Mouse (Mus musculus) forebrain, embryonic 16.5 days (tissue): Measurements from ENCODE around the gene 2410004B18Rik. TPM values are rescaled to one million over a fixed set of nuclear protein-coding genes. Genes with fewer than 3 reads are reported as not detected.

Source experiments
- ATAC-seq: fragments of 200-750 bp; cut with Nextera tagmentation; 2 replicates; pipeline ENCODE4 v1.8.0; 2017; ENCODE audit warnings: mild to moderate bottlenecking, moderate library complexity
- H3K27ac ChIP-seq: fragments of 300-500 bp; sonication (generic); 2 replicates; pipeline ENCODE4 v1.5.1; 2014; ENCODE audit warnings: low read length, control low read depth
- H3K27me3 ChIP-seq: fragments of 300-500 bp; sonication (generic); replicated peaks from 2 replicates; pipeline ENCODE4 v1.6.1; 2014; ENCODE audit warnings: low read length; ENCODE audit not compliant: control insufficient read depth, insufficient read depth
- H3K36me3 ChIP-seq: fragments of 300-500 bp; sonication (generic); 2 replicates; pipeline ENCODE4 v1.6.1; 2014; ENCODE audit not compliant: control insufficient read depth, insufficient read depth
- H3K4me1 ChIP-seq: fragments of 300-500 bp; sonication (generic); replicated peaks from 2 replicates; pipeline ENCODE4 v1.6.1; 2014; ENCODE audit warnings: low read length; ENCODE audit not compliant: control insufficient read depth, insufficient read depth
- H3K4me2 ChIP-seq: fragments of 300-500 bp; sonication (generic); 2 replicates; pipeline ENCODE4 v1.6.1; 2014; ENCODE audit warnings: mild to moderate bottlenecking, low read length, control low read depth
- H3K4me3 ChIP-seq: fragments of 300-500 bp; sonication (generic); replicated peaks from 2 replicates; pipeline ENCODE4 v1.5.1; 2014; ENCODE audit warnings: mild to moderate bottlenecking, low read length, control low read depth
- H3K9ac ChIP-seq: fragments of 300-500 bp; sonication (generic); replicated peaks from 2 replicates; pipeline ENCODE4 v1.6.1; 2014; ENCODE audit warnings: low read depth, low read length, control low read depth
- H3K9me3 ChIP-seq: fragments of 300-500 bp; sonication (generic); 2 replicates; pipeline ENCODE4 v1.6.1; 2016; ENCODE audit warnings: low read length; ENCODE audit not compliant: control insufficient read depth
- WGBS: fragments of 180-500 bp; shearing (Covaris S2); extraction: QIAGEN DNeasy Blood & Tissue Kit; methylation state at CpG from one replicate; pipeline ENCODE4 v1.1.7; 2014; 5-methylcytosine and 5-hydroxymethylcytosine counted together
- polyA plus RNA-seq: library from polyadenylated mRNA; unstranded; fragments of >200 nt; fragmentation: Nextera tagmentation; extraction: Ambion mirVana; gene quantifications from 2 replicates; pipeline ENCODE4 v1.2.1, GENCODE M21; 2015

The 2410004B18Rik gene
- polyA plus RNA-seq, 1 experiment from 2014 or later: 75.8 TPM

GRCm38 (mm10) chr3:145924649-145925337 is 13.0 kb upstream of the 2410004B18Rik start:
- H3K4me3 ChIP-seq: peak overlapping the region; percentile 90
- ATAC-seq: peak; percentile 14; the same call in 1 of the 2 replicates
- no peaks in the 10 kb centered on the region for H3K9me3 ChIP-seq
- peaks cover 11% of the 10 kb centered on the region for H3K4me1 ChIP-seq
- H3K27ac ChIP-seq: peak overlapping the region; percentile 92
- H3K4me2 ChIP-seq: peak overlapping the region; percentile 61
- 4% methylated on average over 39 of the region's 39 CpGs for WGBS
- peak overlapping the region; percentile 83 for H3K9ac ChIP-seq
- 0 out of 2 replicates have a peak, but pooled peaks cover 4% of the 10 kb centered on the region for H3K27me3 ChIP-seq
- no peaks in the 10 kb centered on the region for H3K36me3 ChIP-seq

GRCm38 (mm10) chr3:145925506-145925905 is 12.3 kb upstream of the 2410004B18Rik start:
- Histone ChIP-seq H3K36me3 (no peaks in the 10 kb centered on the region), H3K4me1 (peaks cover 11% of the 10 kb centered on the region), H3K27me3 (0 out of 2 replicates have a peak, but pooled peaks cover 4% of the 10 kb centered on the region), H3K9me3 (no peaks in the 10 kb centered on the region), H3K27ac (no peak overlapping the region), H3K9ac (0 out of 2 replicates have a peak overlapping the region, but pooled peaks have one; percentile 15), H3K4me3 (peak overlapping the region; percentile 90), H3K4me2 (peak overlapping the region; percentile 61)
- 71% methylated on average over 5 of the region's 5 CpGs for WGBS
- ATAC-seq: no peak

- 68% methylated on average over 7 of the region's 7 CpGs for WGBS
Measured at GRCm38 (mm10) chr3:145929525-145930400, 8.1 kb upstream of the 2410004B18Rik start.

DNA sequence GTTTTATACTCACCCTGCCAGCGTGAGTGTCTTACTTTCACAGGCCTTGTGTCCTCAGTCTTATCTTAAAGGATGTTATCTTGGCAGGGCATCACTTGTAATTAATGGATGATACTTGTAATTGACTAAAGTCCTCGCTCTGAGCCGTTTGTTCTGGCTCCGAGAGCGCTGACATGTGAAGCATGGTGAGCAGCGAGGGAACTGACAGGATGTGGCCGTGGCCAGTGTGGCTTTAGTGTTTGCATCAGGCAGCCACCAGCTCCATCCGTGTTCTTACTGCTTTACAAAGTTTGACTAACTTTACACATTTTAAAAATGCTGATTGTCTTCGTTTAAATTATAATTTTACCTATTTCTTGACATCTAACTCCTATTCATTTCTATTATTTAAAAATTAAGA is 4.0 kb upstream of the 2410004B18Rik start:
- Histone ChIP-seq H3K9me3 (no peaks in the 10 kb centered on the region), H3K9ac (no peak overlapping the region), H3K27me3 (no peaks in the 10 kb centered on the region), H3K36me3 (peaks cover 3% of the 10 kb centered on the region; the same call in 1 of the 2 replicates), H3K27ac (no peak overlapping the region), H3K4me2 (no peak overlapping the region), H3K4me1 (peaks cover 6% of the 10 kb centered on the region), H3K4me3 (no peak overlapping the region)
- 86% methylated on average over 9 of the region's 9 CpGs for whole genome bisulfite sequencing
- no peak for ATAC-seq

More at GRCm38 (mm10) chr3:145929525-145930400, 8.1 kb upstream of the 2410004B18Rik start:
- Histone ChIP-seq H3K27ac (no peak overlapping the region), H3K9ac (no peak overlapping the region), H3K36me3 (peaks cover 3% of the 10 kb centered on the region; the same call in 1 of the 2 replicates), H3K4me2 (no peak overlapping the region), H3K9me3 (no peaks in the 10 kb centered on the region), H3K27me3 (no peaks in the 10 kb centered on the region), H3K4me3 (no peak overlapping the region), H3K4me1 (peaks cover 11% of the 10 kb centered on the region)
- no peak for ATAC-seq

GRCm38 (mm10) chr3:145938405-145939349 is 863 bp downstream of the 2410004B18Rik start:
- peaks cover 5% of the 10 kb centered on the region for H3K36me3 ChIP-seq
- peak overlapping the region; percentile 94 for H3K9ac ChIP-seq
- peak overlapping the region; percentile 92 for H3K4me3 ChIP-seq
- no peaks in the 10 kb centered on the region for H3K9me3 ChIP-seq
- peaks cover 36% of the 10 kb centered on the region for H3K4me1 ChIP-seq
- peak overlapping the region; percentile 75 for H3K27ac ChIP-seq
- WGBS: 15% methylated on average over 50 of the region's 50 CpGs
- no peaks in the 10 kb centered on the region for H3K27me3 ChIP-seq
- ATAC-seq: no peak
- H3K4me2 ChIP-seq: peak overlapping the region; percentile 82

DNA sequence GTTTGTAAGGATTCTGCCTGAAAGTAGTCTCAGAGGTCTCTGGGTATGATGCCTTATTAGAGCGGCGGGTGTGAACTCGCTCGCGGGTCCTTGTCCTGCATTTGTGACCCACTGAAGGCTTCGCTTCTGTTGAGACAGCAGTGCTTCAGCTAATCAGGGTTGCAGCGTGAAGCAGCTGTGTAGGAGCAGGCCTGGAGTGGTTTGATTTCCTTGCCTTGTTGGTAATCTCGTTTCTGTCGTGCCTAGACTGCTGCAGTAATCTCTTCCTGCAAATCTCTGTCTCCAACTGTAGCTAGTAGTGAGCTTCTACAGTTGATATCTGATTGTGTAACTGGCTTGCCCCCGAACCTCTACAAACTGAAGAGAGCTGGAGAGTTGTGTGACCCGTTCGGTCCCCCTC is 1.6 kb downstream of the 2410004B18Rik start:
- Histone ChIP-seq H3K27me3 (no peaks in the 10 kb centered on the region), H3K27ac (no peak overlapping the region), H3K36me3 (peaks cover 6% of the 10 kb centered on the region), H3K4me3 (no peak overlapping the region), H3K9ac (no peak overlapping the region), H3K9me3 (no peaks in the 10 kb centered on the region), H3K4me2 (peak overlapping the region; percentile 82), H3K4me1 (peaks cover 36% of the 10 kb centered on the region)
- ATAC-seq: no peak
- 84% methylated on average over 12 of the region's 12 CpGs for WGBS

DNA sequence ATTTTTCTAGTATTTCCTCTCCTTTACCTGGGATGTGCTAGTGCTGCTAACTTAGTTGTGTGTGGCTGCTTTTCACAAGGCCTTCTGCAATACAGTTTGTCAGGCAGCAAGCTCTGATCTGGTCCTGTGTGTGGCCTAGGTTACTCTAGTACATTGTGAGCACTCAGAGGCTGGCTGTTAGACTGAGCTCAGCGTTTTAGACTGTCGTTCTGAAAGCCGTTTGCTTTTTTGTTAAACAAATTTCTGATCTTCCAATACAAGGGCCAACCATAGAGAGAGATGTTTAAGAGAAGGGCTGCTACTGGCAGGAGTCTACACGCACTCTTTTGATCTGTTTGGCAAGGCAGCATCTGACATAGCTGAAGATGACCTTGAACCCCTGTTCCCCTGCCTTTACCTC is 2.2 kb downstream of the 2410004B18Rik start:
- Histone ChIP-seq H3K9ac (no peak overlapping the region), H3K36me3 (peaks cover 11% of the 10 kb centered on the region), H3K9me3 (no peaks in the 10 kb centered on the region), H3K4me1 (peaks cover 36% of the 10 kb centered on the region), H3K27ac (no peak overlapping the region), H3K27me3 (no peaks in the 10 kb centered on the region), H3K4me2 (no peak overlapping the region), H3K4me3 (no peak overlapping the region)
- WGBS: 80% methylated on average over 4 of the region's 4 CpGs
- ATAC-seq: no peak

GRCm38 (mm10) chr3:145941971-145942370 is 4.2 kb downstream of the 2410004B18Rik start:
- Histone ChIP-seq H3K9ac (no peak overlapping the region), H3K9me3 (no peaks in the 10 kb centered on the region), H3K4me3 (no peak overlapping the region), H3K36me3 (peaks cover 11% of the 10 kb centered on the region), H3K27me3 (no peaks in the 10 kb centered on the region), H3K27ac (no peak overlapping the region), H3K4me1 (peaks cover 36% of the 10 kb centered on the region), H3K4me2 (no peak overlapping the region)
- 12% methylated on average over 3 of the region's 3 CpGs for WGBS
- no peak for ATAC-seq
